Mouse (Mus musculus) heart, postnatal 0 days (tissue): ENCODE results near the gene Osbpl8.

Experiments used
- CTCF ChIP-seq: IDR thresholded peaks from 2 replicates; pipeline ENCODE4 v1.5.1; 2016; ENCODE audit warnings: antibody characterized with exemption, control low read depth, low read depth
- EP300 ChIP-seq: IDR thresholded peaks from 2 replicates; pipeline ENCODE4 v1.6.1; 2016; ENCODE audit warnings: antibody characterized with exemption, low read depth

DNA sequence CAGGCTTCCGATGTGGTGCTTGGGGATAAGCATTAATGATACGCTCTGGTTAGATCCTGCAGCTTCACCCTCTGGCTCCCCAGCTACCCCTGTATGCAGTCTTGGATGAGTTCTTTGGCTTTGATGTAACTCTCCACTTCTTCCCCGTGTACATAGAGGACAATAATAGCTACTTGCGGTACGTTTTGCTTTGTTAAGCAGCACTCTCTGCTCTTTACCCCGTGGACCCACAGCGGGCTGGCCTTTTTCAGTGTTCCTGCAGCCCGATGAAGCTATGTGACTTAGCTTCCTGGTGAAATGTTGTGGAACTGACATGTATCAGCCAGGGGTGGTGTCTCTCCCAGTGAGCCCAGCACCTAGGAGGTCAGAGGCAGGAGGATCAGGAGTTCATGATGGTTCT lies 30.6 kb upstream of the Osbpl8 start:
- no peak for TF ChIP-seq CTCF
- TF ChIP-seq EP300 = no peak
